Mouse (Mus musculus): ENCODE results near the gene Pygm.

GRCm38 (mm10) chr19:6412798-6413197, 28.6 kb downstream of the Pygm start:
- TF ChIP-seq CTCF (IDR thresholded peaks at IDR 0.05) (no peak), POLR2A (IDR thresholded peaks at IDR 0.05; ENCODE audit: insufficient read depth, low read depth, low read length) (no peak), EP300 (IDR thresholded peaks at IDR 0.05; ENCODE audit: insufficient read depth, low read depth, low read length) (0 out of 2 replicates have a peak, but pooled peaks have one; percentile 27)
